Mouse (Mus musculus) liver, adult 2 months (tissue): ENCODE measurements around the gene Nxn. TPM values are rescaled to one million over a fixed set of nuclear protein-coding genes. Genes with fewer than 3 reads are reported as not detected.
A peak's percentile ranks its signal among the peaks of the same experiment; 100 is the strongest.

ENCODE experiments used
- DNase-seq: peaks from one replicate; pipeline ENCODE4 v3.0.0-alpha.2; 2011; ENCODE audit warnings: low read depth, low spot score; ENCODE audit errors: extremely low read depth
- H3K27ac ChIP-seq: fragments of 200-500 bp; replicated peaks from 2 replicates; pipeline ENCODE4 v1.5.1; 2012; ENCODE audit warnings: low read depth, mild to moderate bottlenecking, control low read depth, inconsistent platforms, low read length; ENCODE audit not compliant: insufficient read depth
- H3K27me3 ChIP-seq: fragments of 200-500 bp; 2 replicates; pipeline ENCODE4 v1.6.1; 2012; ENCODE audit warnings: mild to moderate bottlenecking, moderate library complexity, low read length, inconsistent platforms; ENCODE audit not compliant: control insufficient read depth, insufficient read depth
- H3K36me3 ChIP-seq: fragments of 200-500 bp; 2 replicates; pipeline ENCODE4 v1.6.1; 2012; ENCODE audit warnings: low read length, inconsistent platforms; ENCODE audit not compliant: control insufficient read depth, insufficient read depth
- H3K4me1 ChIP-seq: fragments of 200-500 bp; 2 replicates; pipeline ENCODE4 v1.6.1; 2011; ENCODE audit warnings: low read length; ENCODE audit not compliant: control insufficient read depth, insufficient read depth
- H3K4me3 ChIP-seq: fragments of 200-500 bp; 2 replicates; pipeline ENCODE4 v1.5.1; 2011; ENCODE audit warnings: low read depth, mild to moderate bottlenecking, control low read depth, low read length, moderate library complexity; ENCODE audit not compliant: insufficient read depth
- H3K79me2 ChIP-seq: fragments of 200-500 bp; 2 replicates; pipeline ENCODE4 v1.6.1; 2012; ENCODE audit warnings: inconsistent platforms, mild to moderate bottlenecking, low read length, moderate library complexity; ENCODE audit not compliant: control insufficient read depth, insufficient read depth
- H3K9ac ChIP-seq: fragments of 200-500 bp; 2 replicates; pipeline ENCODE4 v1.6.1; 2012; ENCODE audit warnings: low read depth, mild to moderate bottlenecking, control low read depth, inconsistent platforms, low read length
- CTCF ChIP-seq: fragments of 200-500 bp; IDR thresholded peaks from 2 replicates; pipeline ENCODE4 v1.5.1; 2011; ENCODE audit warnings: low read depth, low read length, control low read depth
- POLR2A ChIP-seq: fragments of 200-500 bp; IDR thresholded peaks from 2 replicates; pipeline ENCODE4 v1.6.1; 2011; ENCODE audit warnings: low read length, control low read depth; ENCODE audit not compliant: insufficient read depth; ENCODE audit errors: extremely low read depth
- WGBS: fragments of 180-500 bp; shearing (Covaris S2); methylation state at CpG from one replicate; pipeline ENCODE4 v1.1.7; 2018; 5-methylcytosine and 5-hydroxymethylcytosine counted together
- polyA plus RNA-seq: library from polyadenylated mRNA; depleted of rRNA; stranded (reverse); fragments of >200 nt; gene quantifications from 2 replicates; pipeline ENCODE4 v1.2.3, GENCODE M21; 2012
- total RNA-seq: library from RNA; depleted of rRNA; stranded (reverse); fragments of >200 nt; gene quantifications from 2 replicates; pipeline ENCODE4 v1.2.3, GENCODE M21; 2014

Nxn gene
- total and polyA plus RNA-seq, 2 experiments = 1.0 to 1.6 TPM

GRCm38 (mm10) chr11:76292831-76293230, 106.1 kb downstream of the Nxn start:
- no peaks in the 10 kb centered on the region for H3K27me3 ChIP-seq

GRCm38 (mm10) chr11:76292398-76292797, 106.5 kb downstream of the Nxn start:
- Histone ChIP-seq H3K4me1 (peaks cover 5% of the 10 kb centered on the region; the same call in 1 of the 2 replicates), H3K27ac (peak overlapping the region; percentile 47), H3K9ac (no peak overlapping the region), H3K27me3 (no peaks in the 10 kb centered on the region), H3K36me3 (no peaks in the 10 kb centered on the region), H3K4me3 (no peak overlapping the region), H3K79me2 (no peaks in the 10 kb centered on the region)
- 13% methylated on average over 15 of the region's 15 CpGs for WGBS
- no peak for TF ChIP-seq CTCF
- TF ChIP-seq POLR2A = no peak
- DNase-seq = peak; percentile 44

More at GRCm38 (mm10) chr11:76292831-76293230, 106.1 kb downstream of the Nxn start:
- H3K36me3 ChIP-seq = no peaks in the 10 kb centered on the region
- no peak for DNase-seq
- peaks cover 5% of the 10 kb centered on the region; the same call in 1 of the 2 replicates for H3K4me1 ChIP-seq
- no peak overlapping the region for H3K9ac ChIP-seq
- H3K79me2 ChIP-seq = no peaks in the 10 kb centered on the region
- peak overlapping the region; percentile 47; the same call in 1 of the 2 replicates for H3K27ac ChIP-seq
- no peak overlapping the region for H3K4me3 ChIP-seq
- WGBS = 89% methylated on average over 6 of the region's 6 CpGs
- TF ChIP-seq CTCF (no peak), POLR2A (no peak)

GRCm38 (mm10) chr11:76291960-76292359, 107.0 kb downstream of the Nxn start:
- Histone ChIP-seq H3K4me1 (peaks cover 5% of the 10 kb centered on the region; the same call in 1 of the 2 replicates), H3K27me3 (no peaks in the 10 kb centered on the region), H3K27ac (peak overlapping the region; percentile 20), H3K36me3 (no peaks in the 10 kb centered on the region), H3K4me3 (no peak overlapping the region), H3K9ac (no peak overlapping the region), H3K79me2 (no peaks in the 10 kb centered on the region)
- WGBS = 79% methylated on average over 4 of the region's 4 CpGs
- DNase-seq = no peak
- TF ChIP-seq CTCF (no peak), POLR2A (no peak)

- Histone ChIP-seq H3K4me1 (peaks cover 5% of the 10 kb centered on the region; the same call in 1 of the 2 replicates), H3K27me3 (no peaks in the 10 kb centered on the region), H3K79me2 (no peaks in the 10 kb centered on the region), H3K36me3 (no peaks in the 10 kb centered on the region), H3K27ac (no peak overlapping the region), H3K4me3 (no peak overlapping the region), H3K9ac (no peak overlapping the region)
- no peak for TF ChIP-seq POLR2A
- no peak for TF ChIP-seq CTCF
- 73% methylated on average over 11 of the region's 11 CpGs for WGBS
- no peak for DNase-seq
These were observed 108.6 kb downstream of the Nxn start for GRCm38 (mm10) chr11:76290367-76290766.

GRCm38 (mm10) chr11:76288645-76289044, 110.3 kb downstream of the Nxn start:
- Histone ChIP-seq H3K36me3 (no peaks in the 10 kb centered on the region), H3K4me1 (peaks cover 5% of the 10 kb centered on the region; the same call in 1 of the 2 replicates), H3K27ac (no peak overlapping the region), H3K79me2 (no peaks in the 10 kb centered on the region), H3K9ac (no peak overlapping the region), H3K4me3 (no peak overlapping the region), H3K27me3 (no peaks in the 10 kb centered on the region)
- WGBS = 95% methylated on average over 6 of the region's 6 CpGs
- DNase-seq = no peak
- no peak for TF ChIP-seq CTCF
- TF ChIP-seq POLR2A = no peak

GRCm38 (mm10) chr11:76287301-76287700, 111.6 kb downstream of the Nxn start:
- 72% methylated on average over 10 of the region's 10 CpGs for WGBS
- TF ChIP-seq POLR2A = no peak
- TF ChIP-seq CTCF = no peak
- Histone ChIP-seq H3K4me3 (no peak overlapping the region), H3K36me3 (no peaks in the 10 kb centered on the region), H3K79me2 (no peaks in the 10 kb centered on the region), H3K27me3 (no peaks in the 10 kb centered on the region), H3K9ac (no peak overlapping the region), H3K27ac (no peak overlapping the region), H3K4me1 (peaks cover 4% of the 10 kb centered on the region; the same call in 1 of the 2 replicates)
- DNase-seq = no peak
